Mouse (Mus musculus) lung, adult 2 months (tissue): ENCODE measurements around the gene Zfp688. TPM values are rescaled to one million over a fixed set of nuclear protein-coding genes. Genes with fewer than 3 reads are reported as not detected.
"Not testable (repeated sequence)": the region's sequence is repeated elsewhere in the genome, so short reads cannot be mapped to it uniquely, and the experiment has no call there.

Source experiments
- DNase-seq: peaks from one replicate; pipeline ENCODE4 v3.0.0; 2022
- H3K4me1 ChIP-seq: fragments of 200-500 bp; 2 replicates; pipeline ENCODE4 v1.6.1; 2011; ENCODE audit warnings: low read length; ENCODE audit not compliant: control insufficient read depth, insufficient read depth
- H3K4me3 ChIP-seq: fragments of 200-500 bp; replicated peaks from 2 replicates; pipeline ENCODE3; 2011; ENCODE audit warnings: low read depth, mild to moderate bottlenecking, control low read depth, low read length; ENCODE audit errors: extremely low read depth
- CTCF ChIP-seq: fragments of 200-500 bp; IDR thresholded peaks from 2 replicates; pipeline ENCODE4 v1.5.1; 2011; ENCODE audit warnings: mild to moderate bottlenecking, low read length, control low read depth; ENCODE audit not compliant: insufficient read depth
- POLR2A ChIP-seq: fragments of 200-500 bp; IDR thresholded peaks from 2 replicates; pipeline ENCODE4 v1.6.1; 2011; ENCODE audit warnings: low read depth, mild to moderate bottlenecking, control low read depth, low read length, borderline replicate concordance; ENCODE audit errors: extremely low read depth
- WGBS: fragments of 180-500 bp; shearing (Covaris S2); methylation state at CpG from one replicate; pipeline ENCODE4 v1.1.7; 2018; 5-methylcytosine and 5-hydroxymethylcytosine counted together
- polyA plus RNA-seq: library from polyadenylated mRNA; depleted of rRNA; stranded (reverse); fragments of >200 nt; gene quantifications from 2 replicates; pipeline ENCODE4 v1.2.3, GENCODE M21; 2012; rRNA removed

The Zfp688 gene
- polyA plus RNA-seq, 1 experiment: 22.6 TPM

DNA sequence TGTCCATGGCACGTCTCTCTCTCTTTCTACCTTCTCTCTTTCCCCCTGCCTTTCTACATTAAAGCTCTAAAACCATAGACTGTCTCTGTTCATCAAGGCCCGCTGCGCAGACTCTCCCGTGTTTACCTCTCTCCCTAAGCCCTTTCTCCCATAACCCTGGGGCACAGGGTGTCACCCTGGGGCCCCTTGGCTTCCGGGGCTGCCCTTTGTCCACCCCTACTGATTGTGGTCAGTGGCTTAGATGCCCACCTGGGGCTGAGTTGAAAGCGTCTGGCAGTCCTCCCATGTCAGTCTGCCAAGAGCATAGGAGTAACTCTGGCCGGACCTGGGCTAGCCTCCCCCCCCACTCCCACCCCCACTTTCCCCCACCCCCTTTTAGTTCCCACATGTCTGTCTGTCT lies 31.6 kb downstream of the Zfp688 start:
- 79% methylated on average over 7 of the region's 7 CpGs for WGBS
- Histone ChIP-seq H3K4me1 (peaks cover 9% of the 10 kb centered on the region; the same call in 1 of the 2 replicates), H3K4me3 (no peak overlapping the region)
- DNase-seq: no peak
- TF ChIP-seq CTCF (no peak), POLR2A (no peak)

DNA sequence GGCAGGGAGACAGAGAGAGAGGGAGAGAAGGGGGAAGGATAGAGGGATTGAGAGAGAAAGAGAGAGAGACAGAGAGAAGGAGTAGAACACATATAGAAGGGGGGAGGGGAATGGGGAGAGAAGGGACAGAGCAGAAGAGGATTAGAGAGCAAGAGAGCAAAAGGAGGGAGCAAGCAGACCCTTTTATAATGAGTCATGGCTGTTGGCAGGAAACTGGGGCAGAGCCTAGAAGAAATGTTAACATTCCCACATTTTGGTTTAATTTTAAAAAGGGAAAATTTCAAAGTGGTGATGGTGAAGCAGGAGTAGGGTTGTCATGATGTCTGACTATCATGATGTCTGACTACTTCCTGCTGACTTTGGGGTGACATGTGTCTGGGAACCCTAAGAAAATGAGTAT lies 33.7 kb downstream of the Zfp688 start:
- H3K4me1 ChIP-seq, H3K4me3 ChIP-seq, DNase-seq: not testable (repeated sequence)

DNA sequence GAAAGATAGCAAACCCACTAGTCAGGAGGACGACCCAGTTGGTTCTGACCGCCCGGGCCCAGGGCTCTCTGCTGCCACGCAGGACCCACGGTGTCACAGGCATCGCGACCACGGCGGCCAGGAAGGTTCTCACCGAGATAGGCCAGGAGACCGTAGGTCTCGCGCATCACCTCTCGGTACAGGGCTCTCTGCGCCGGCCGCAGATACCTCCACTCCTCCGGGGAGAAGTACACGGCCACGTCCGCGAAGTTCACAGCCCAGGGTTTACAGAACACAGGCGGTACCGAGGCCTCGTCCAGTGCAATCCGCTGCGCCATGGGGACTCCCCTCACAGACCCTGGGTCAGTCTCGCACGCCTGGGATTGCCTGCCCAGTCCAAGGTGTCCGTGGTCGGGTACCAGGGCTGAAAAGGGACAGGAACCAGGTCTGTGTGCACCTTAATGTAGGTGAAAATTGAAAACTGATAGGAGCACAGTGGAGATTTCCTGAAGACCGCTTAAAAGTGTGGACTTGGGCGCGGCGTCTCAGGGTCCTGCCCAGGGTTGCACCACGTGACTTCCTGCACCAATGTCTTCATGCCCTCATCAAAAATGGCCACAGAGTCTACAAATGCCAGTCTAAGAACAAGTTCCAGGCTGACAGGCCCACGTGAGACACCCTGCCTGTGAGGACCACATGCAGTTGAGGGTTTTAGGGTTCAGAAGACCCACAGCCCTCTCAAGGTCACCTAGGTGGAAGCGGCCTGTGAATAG lies 35.1 kb downstream of the Zfp688 start, which contains the start of gene 9130019O22Rik:
Gene 9130019O22Rik, minus strand, starts transcription at position 526 of the 752 bp plus-strand sequence.
- Histone ChIP-seq H3K4me1 (no peaks in the 10 kb centered on the region), H3K4me3 (peak within 1 kb of the TSS; percentile 83)
- DNase-seq: peak; percentile 86
- WGBS: 9% methylated on average over 38 of the region's 38 CpGs
- peak; percentile 72; the same call in 1 of the 2 replicates for TF ChIP-seq POLR2A
- TF ChIP-seq CTCF: no peak

DNA sequence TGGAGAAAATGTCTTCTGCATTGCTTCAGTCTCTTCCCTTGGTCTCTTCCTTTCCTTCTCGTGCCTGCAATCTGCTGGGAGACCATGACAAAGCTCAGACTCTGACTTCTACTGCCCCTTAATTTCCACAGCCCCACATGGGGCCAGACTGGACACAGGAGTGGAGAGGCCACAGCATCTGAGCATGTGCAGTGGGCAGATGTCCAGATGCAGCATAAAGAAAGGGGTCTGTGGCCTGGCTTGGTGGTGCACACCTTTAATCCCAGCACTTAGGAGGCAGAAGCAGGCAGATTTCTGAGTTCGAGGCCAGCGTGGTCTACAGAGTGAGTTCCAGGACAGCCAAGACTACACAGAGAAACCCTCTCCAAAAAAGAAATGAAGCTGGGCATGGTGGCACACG lies 36.3 kb downstream of the Zfp688 start:
- not testable (repeated sequence) for H3K4me1 ChIP-seq, H3K4me3 ChIP-seq, DNase-seq
- WGBS: 95% methylated on average over 4 of the region's 4 CpGs

DNA sequence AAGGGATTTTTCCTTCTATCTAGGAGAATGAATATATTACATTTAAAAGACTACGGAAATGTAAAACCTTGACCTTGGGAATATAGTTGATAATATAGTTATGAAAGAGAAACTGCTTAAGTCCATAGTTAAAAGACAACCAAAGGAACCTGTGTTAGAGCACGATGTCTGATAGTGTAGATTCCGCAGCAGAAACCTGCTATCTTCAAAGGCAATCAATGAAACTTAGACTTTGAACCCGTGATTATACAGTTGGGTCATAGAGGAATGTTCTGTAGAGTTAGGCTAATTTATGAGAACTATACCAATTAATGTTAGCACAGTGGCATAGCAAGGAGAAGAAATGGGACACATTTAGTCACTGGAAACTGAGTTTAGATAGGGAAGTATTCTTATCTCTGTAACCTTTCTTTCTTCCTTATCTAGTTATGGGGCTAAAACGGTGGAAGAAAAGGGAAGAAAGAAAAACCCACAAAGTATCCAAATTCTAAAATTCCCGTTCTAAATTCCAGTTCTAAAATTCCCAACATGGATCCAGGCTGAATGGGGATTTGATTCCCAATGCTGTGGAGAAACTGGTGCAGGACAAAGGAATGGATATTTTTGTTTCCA lies 43.5 kb downstream of the Zfp688 start:
- Histone ChIP-seq H3K4me3 (no peak overlapping the region), H3K4me1 (peaks cover 4% of the 10 kb centered on the region)
- no peak for TF ChIP-seq POLR2A
- TF ChIP-seq CTCF: no peak
- no peak for DNase-seq
- WGBS: 69% methylated on average over 6 of the region's 6 CpGs

DNA sequence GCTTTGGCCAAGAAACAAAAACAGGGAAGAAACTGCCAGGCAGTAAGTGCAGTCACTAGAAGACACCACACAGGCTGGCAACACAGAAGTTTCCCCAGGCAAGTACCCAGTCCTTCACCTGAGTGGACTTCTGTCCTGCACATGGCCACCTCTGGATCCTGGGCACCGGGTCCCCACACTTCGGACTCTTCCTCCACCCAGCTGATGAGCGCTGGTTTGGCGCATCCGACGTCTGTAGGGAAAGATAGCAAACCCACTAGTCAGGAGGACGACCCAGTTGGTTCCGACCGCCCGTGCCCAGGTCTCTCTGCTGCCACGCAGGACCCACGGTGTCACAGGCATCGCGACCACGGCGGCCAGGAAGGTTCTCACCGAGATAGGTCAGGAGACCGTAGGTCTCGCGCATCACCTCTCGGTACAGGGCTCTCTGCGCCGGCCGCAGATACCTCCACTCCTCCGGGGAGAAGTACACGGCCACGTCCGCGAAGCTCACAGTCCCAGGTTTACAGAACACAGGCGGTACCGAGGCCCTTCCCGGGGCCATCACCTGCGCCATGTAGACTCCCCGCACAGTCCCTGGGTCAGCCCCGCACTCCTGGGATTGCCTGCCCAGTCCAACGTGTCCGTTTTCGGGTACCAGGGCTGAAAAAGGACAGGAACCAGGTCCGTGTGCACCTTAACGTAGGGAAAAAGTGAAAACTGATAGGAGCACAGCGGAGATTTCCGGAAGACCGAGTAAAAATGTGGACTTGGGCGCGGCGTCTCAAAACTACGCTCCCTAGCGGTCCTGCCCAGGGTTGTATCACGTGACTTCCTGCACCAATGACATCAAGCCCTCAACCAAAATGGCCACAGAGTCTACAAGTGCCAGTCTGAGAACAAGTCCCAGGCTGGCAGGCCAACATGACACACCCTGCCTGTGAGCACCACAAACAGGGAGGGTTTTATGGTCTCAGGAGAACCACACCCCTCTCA lies 46.3 kb downstream of the Zfp688 start, which contains the start of gene Zfp747:
Gene Zfp747, minus strand, starts transcription at position 780 of the 975 bp plus-strand sequence.
- peak; percentile 88; the same call in 1 of the 2 replicates for TF ChIP-seq POLR2A
- TF ChIP-seq CTCF: peak; percentile 61; the same call in 1 of the 2 replicates
- WGBS: under 1% methylated on average over 49 of the region's 49 CpGs
- not testable (repeated sequence) for H3K4me1 ChIP-seq
- peak within 1 kb of the TSS; percentile 97 for H3K4me3 ChIP-seq
- peak; percentile 93 for DNase-seq

DNA sequence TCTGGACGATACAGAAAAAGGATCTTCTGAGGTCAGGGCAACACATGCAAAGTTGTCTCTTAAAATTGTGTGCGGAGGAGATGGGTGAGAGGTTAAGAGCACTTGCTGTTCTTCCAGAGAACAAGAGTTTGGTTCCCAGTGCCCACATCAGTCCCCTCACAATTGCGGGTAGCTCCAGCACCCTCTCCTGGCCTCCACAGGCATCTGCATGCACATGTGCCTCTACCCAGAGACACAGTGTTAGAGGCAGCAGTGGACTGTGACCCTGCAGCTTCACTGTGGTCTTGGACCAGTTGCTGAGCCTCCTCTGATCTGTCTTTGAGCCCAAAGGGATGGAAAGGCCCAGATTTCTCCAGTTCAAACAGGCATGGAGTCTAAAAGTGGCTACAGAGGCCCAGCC lies 50.0 kb downstream of the Zfp688 start:
- not testable (repeated sequence) for H3K4me1 ChIP-seq, H3K4me3 ChIP-seq, DNase-seq
- TF ChIP-seq CTCF: peak; percentile 16; the same call in 1 of the 2 replicates
- 82% methylated on average over 3 of the region's 3 CpGs for WGBS

DNA sequence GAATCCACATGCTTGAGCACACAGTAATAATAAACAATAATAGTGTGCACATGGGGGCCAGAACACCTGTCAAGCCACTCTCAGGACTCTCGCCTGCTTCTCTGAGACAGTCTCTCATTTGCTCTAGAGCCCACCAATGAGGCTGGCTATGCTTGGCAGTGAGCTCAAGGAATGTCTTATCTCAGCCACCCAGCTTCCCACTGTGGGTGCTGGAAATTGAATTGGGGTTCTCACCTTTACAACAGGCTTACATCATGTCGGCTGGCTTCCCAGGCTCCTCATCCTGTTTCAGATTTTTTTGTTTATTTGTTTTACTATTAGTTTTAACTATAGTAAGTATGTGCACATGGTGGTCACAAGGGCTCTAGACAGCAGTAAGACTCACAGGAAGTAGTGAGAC lies 50.7 kb downstream of the Zfp688 start:
- Histone ChIP-seq H3K4me1 (peaks cover 4% of the 10 kb centered on the region), H3K4me3 (no peak overlapping the region)
- DNase-seq: no peak
- 58% methylated on average over 2 of the region's 2 CpGs for WGBS
- TF ChIP-seq CTCF (no peak), POLR2A (no peak)

Other genes with a start within 250 kb of the Zfp688 start
- gene Cd2bp2, start 226.0 kb downstream of the Zfp688 start, polyA plus RNA-seq: 20.7 and 31.0 TPM in 2 replicates
- gene Tbc1d10b, start 213.6 kb downstream of the Zfp688 start, polyA plus RNA-seq: 30.3 and 32.9 TPM in 2 replicates
- gene Mylpf, start 213.2 kb downstream of the Zfp688 start, polyA plus RNA-seq: 1.3 and 135 TPM in 2 replicates
- gene Zfp553, start 189.0 kb downstream of the Zfp688 start, polyA plus RNA-seq: 8.9 and 11.6 TPM in 2 replicates
- 26.5 and 28.5 TPM in 2 replicates for gene Sept1, start 188.9 kb downstream of the Zfp688 start, polyA plus RNA-seq
- 57.4 and 82.8 TPM in 2 replicates for gene Zfp771, start 177.8 kb downstream of the Zfp688 start, polyA plus RNA-seq
- gene Dctpp1, start 161.4 kb downstream of the Zfp688 start, polyA plus RNA-seq: 17.6 and 17.9 TPM in 2 replicates
- gene Sephs2, start 148.0 kb downstream of the Zfp688 start, polyA plus RNA-seq: 15.4 and 16.2 TPM in 2 replicates
- 28.2 and 36.9 TPM in 2 replicates for gene Itgal, start 125.8 kb downstream of the Zfp688 start, polyA plus RNA-seq
- gene Zfp768, start 76.5 kb downstream of the Zfp688 start, polyA plus RNA-seq: 31.7 and 35.5 TPM in 2 replicates
- gene Zfp747, start 46.0 kb downstream of the Zfp688 start, polyA plus RNA-seq: 10.9 TPM in 2 replicates
- 4.1 and 5.1 TPM in 2 replicates for gene 9130019O22Rik, start 34.9 kb downstream of the Zfp688 start, polyA plus RNA-seq
- 7.6 TPM in 2 replicates for gene E430018J23Rik, start 28.4 kb downstream of the Zfp688 start, polyA plus RNA-seq
- gene Zfp764, start 15.2 kb downstream of the Zfp688 start, polyA plus RNA-seq: 7.5 and 8.5 TPM in 2 replicates
- gene Zfp689, start 27.1 kb upstream of the Zfp688 start, polyA plus RNA-seq: 4.9 and 5.6 TPM in 2 replicates
- gene Prr14, start 37.5 kb upstream of the Zfp688 start, polyA plus RNA-seq: 80.2 and 89.0 TPM in 2 replicates
- 32.0 and 42.2 TPM in 2 replicates for gene Fbrs, start 57.1 kb upstream of the Zfp688 start, polyA plus RNA-seq
- gene Srcap, start 89.9 kb upstream of the Zfp688 start, polyA plus RNA-seq: 27.0 and 32.8 TPM in 2 replicates
- gene Gm42715, start 97.5 kb upstream of the Zfp688 start, polyA plus RNA-seq: 8.1 and 10.0 TPM in 2 replicates
- gene Tmem265, start 139.3 kb upstream of the Zfp688 start, polyA plus RNA-seq: 1.7 and 4.2 TPM in 2 replicates
- 54.9 and 70.9 TPM in 2 replicates for gene Phkg2, start 151.3 kb upstream of the Zfp688 start, polyA plus RNA-seq
- 14.0 and 16.5 TPM in 2 replicates for gene Ccdc189, start 166.5 kb upstream of the Zfp688 start, polyA plus RNA-seq
- 26.1 and 32.8 TPM in 2 replicates for gene Rnf40, start 166.7 kb upstream of the Zfp688 start, polyA plus RNA-seq
- gene Zfp629, start 193.7 kb upstream of the Zfp688 start, polyA plus RNA-seq: 13.9 and 15.4 TPM in 2 replicates